Mouse (Mus musculus): ENCODE measurements around the gene Tnfrsf14. TPM values are rescaled to one million over a fixed set of nuclear protein-coding genes. Genes with fewer than 3 reads are reported as not detected.

Gene Tnfrsf14
- total RNA-seq, 1 experiment, result 0.85 TPM

DNA sequence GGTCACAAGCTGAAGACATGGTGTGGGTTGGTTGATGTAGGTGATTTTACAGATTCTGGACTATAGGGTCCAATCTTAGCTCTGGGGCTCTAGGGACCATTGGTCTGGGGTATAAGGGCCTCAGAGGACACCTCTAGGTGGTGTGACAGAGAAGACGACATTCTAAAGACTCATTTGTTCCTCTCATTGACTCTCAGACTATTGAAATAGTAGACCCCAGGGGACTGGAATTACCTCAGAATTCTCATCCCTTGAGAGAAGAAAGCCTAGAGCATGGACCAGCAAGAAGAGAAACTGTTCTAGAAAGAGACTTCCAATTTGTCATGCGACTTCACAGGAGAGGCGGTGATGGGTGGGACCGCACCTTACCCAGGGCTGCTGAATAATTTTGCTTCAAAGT is 14.1 kb downstream of the Tnfrsf14 start:
- in situ Hi-C loops (cut with MboI; ENCODE audit: low sequenced_read_pairs in 2 of 2, unreplicated experiment in 2 of 2), result no loop called here
- Histone ChIP-seq H3K36me3 (ENCODE audit: control insufficient read depth, insufficient read depth, low read length, poor library complexity, severe bottlenecking) (no peaks in the 10 kb centered on the region), H3K4me1 (ENCODE audit: control insufficient read depth in 2 of 2, insufficient read depth in 2 of 2, low read length in 2 of 2, poor library complexity in 1 of 2) (peaks cover 0 to 3% of the 10 kb centered on the region in 2 experiments; a peak in 1 of 4 replicates), H3K27ac (ENCODE audit: insufficient read depth, low read depth, low read length, poor library complexity, severe bottlenecking) (no peak overlapping the region), H3K9me3 (ENCODE audit: control insufficient read depth, insufficient read depth, low read depth, low read length) (no peaks in the 10 kb centered on the region), H3K9ac (ENCODE audit: insufficient read depth, low read depth, low read length, poor library complexity, severe bottlenecking) (no peak overlapping the region), H3K4me3 (ENCODE audit: insufficient read depth in 1 of 2, low read depth in 1 of 2, low read length in 2 of 2, poor library complexity in 1 of 2, severe bottlenecking in 1 of 2) (no peak overlapping the region)
- TF ChIP-seq ZC3H11A (IDR thresholded peaks at IDR 0.05; ENCODE audit: borderline replicate concordance, low read depth, low read length), result no peak
- TF ChIP-seq CHD2 (IDR thresholded peaks at IDR 0.05; ENCODE audit: low read depth, low read length), result no peak
- no peak for TF ChIP-seq HCFC1 (IDR thresholded peaks at IDR 0.05; ENCODE audit: borderline replicate concordance, insufficient read depth, low read length)
- TF ChIP-seq ZNF384 (IDR thresholded peaks at IDR 0.05; ENCODE audit: low read depth, low read length), result no peak
- no peak for TF ChIP-seq MAFK (IDR thresholded peaks at IDR 0.05; ENCODE audit: insufficient read depth, low read depth, low read length)
- no peak for DNase-seq (ENCODE audit: low read depth, low spot score)

DNA sequence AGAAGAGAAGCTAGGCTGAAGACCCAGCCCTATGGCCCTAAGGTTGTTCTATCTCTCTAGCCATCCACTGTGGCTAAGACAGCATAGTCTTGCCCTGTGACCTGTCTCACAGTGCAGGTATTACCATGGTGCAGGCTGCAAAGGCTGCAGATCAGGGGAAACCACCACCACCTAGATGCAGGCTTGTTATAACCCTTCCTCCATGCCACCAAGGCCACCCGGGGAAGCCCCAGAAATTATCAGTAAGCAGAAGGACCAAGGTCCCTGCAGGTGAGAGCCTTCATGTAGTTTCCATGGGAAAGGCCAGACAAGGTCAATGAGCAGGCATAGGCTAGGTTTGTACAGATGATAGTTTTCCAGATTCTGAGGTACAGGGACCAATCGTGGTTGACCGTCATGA is 14.5 kb downstream of the Tnfrsf14 start:
- TF ChIP-seq HCFC1 (IDR thresholded peaks at IDR 0.05; ENCODE audit: borderline replicate concordance, insufficient read depth, low read length), result no peak
- TF ChIP-seq ZNF384 (IDR thresholded peaks at IDR 0.05; ENCODE audit: low read depth, low read length), result no peak
- TF ChIP-seq CHD2 (IDR thresholded peaks at IDR 0.05; ENCODE audit: low read depth, low read length), result no peak
- TF ChIP-seq ZC3H11A (IDR thresholded peaks at IDR 0.05; ENCODE audit: borderline replicate concordance, low read depth, low read length), result no peak
- TF ChIP-seq MAFK (IDR thresholded peaks at IDR 0.05; ENCODE audit: insufficient read depth, low read depth, low read length), result no peak
- H3K4me1 ChIP-seq (ENCODE audit: control insufficient read depth in 2 of 2, insufficient read depth in 2 of 2, low read length in 2 of 2, poor library complexity in 1 of 2), result peaks cover 0 to 3% of the 10 kb centered on the region in 2 experiments; a peak in 1 of 4 replicates
- in situ Hi-C loops (cut with MboI; ENCODE audit: low sequenced_read_pairs in 2 of 2, unreplicated experiment in 2 of 2), result no loop called here
- no peaks in the 10 kb centered on the region for H3K36me3 ChIP-seq (ENCODE audit: control insufficient read depth, insufficient read depth, low read length, poor library complexity, severe bottlenecking)
- DNase-seq (ENCODE audit: low read depth, low spot score), result no peak
- H3K9ac ChIP-seq (ENCODE audit: insufficient read depth, low read depth, low read length, poor library complexity, severe bottlenecking), result no peak overlapping the region
- no peak overlapping the region for H3K4me3 ChIP-seq (ENCODE audit: insufficient read depth in 1 of 2, low read depth in 1 of 2, low read length in 2 of 2, poor library complexity in 1 of 2, severe bottlenecking in 1 of 2)
- H3K9me3 ChIP-seq (ENCODE audit: control insufficient read depth, insufficient read depth, low read depth, low read length), result no peaks in the 10 kb centered on the region
- H3K27ac ChIP-seq (ENCODE audit: insufficient read depth, low read depth, low read length, poor library complexity, severe bottlenecking), result no peak overlapping the region

- no peak overlapping the region for H3K4me3 ChIP-seq (ENCODE audit: insufficient read depth in 1 of 2, low read depth in 1 of 2, low read length in 2 of 2, poor library complexity in 1 of 2, severe bottlenecking in 1 of 2)
- TF ChIP-seq MAFK (IDR thresholded peaks at IDR 0.05; ENCODE audit: insufficient read depth, low read depth, low read length) (no peak), CHD2 (IDR thresholded peaks at IDR 0.05; ENCODE audit: low read depth, low read length) (no peak), ZC3H11A (IDR thresholded peaks at IDR 0.05; ENCODE audit: borderline replicate concordance, low read depth, low read length) (no peak), ZNF384 (IDR thresholded peaks at IDR 0.05; ENCODE audit: low read depth, low read length) (no peak), HCFC1 (IDR thresholded peaks at IDR 0.05; ENCODE audit: borderline replicate concordance, insufficient read depth, low read length) (no peak)
- peaks cover 3 to 7% of the 10 kb centered on the region in 2 experiments; a peak in 1 of 4 replicates for H3K4me1 ChIP-seq (ENCODE audit: control insufficient read depth in 2 of 2, insufficient read depth in 2 of 2, low read length in 2 of 2, poor library complexity in 1 of 2)
- in situ Hi-C loops (cut with MboI; ENCODE audit: low sequenced_read_pairs in 2 of 2, unreplicated experiment in 2 of 2), result no loop called here
- no peak overlapping the region for H3K9ac ChIP-seq (ENCODE audit: insufficient read depth, low read depth, low read length, poor library complexity, severe bottlenecking)
- no peak overlapping the region for H3K27ac ChIP-seq (ENCODE audit: insufficient read depth, low read depth, low read length, poor library complexity, severe bottlenecking)
- DNase-seq (ENCODE audit: low read depth, low spot score), result no peak
- no peaks in the 10 kb centered on the region for H3K36me3 ChIP-seq (ENCODE audit: control insufficient read depth, insufficient read depth, low read length, poor library complexity, severe bottlenecking)
- no peaks in the 10 kb centered on the region for H3K9me3 ChIP-seq (ENCODE audit: control insufficient read depth, insufficient read depth, low read depth, low read length)
Observed at GRCm38 (mm10) chr4:154911644-154912043, 16.7 kb downstream of the Tnfrsf14 start.

GRCm38 (mm10) chr4:154910606-154911522 is 17.5 kb downstream of the Tnfrsf14 start:
- no peak for DNase-seq (ENCODE audit: low read depth, low spot score)
- TF ChIP-seq ZNF384 (IDR thresholded peaks at IDR 0.05; ENCODE audit: low read depth, low read length) (no peak), HCFC1 (IDR thresholded peaks at IDR 0.05; ENCODE audit: borderline replicate concordance, insufficient read depth, low read length) (no peak), ZC3H11A (IDR thresholded peaks at IDR 0.05; ENCODE audit: borderline replicate concordance, low read depth, low read length) (no peak), CHD2 (IDR thresholded peaks at IDR 0.05; ENCODE audit: low read depth, low read length) (no peak), MAFK (IDR thresholded peaks at IDR 0.05; ENCODE audit: insufficient read depth, low read depth, low read length) (no peak)
- in situ Hi-C loops (cut with MboI; ENCODE audit: low sequenced_read_pairs in 2 of 2, unreplicated experiment in 2 of 2), result no loop called here
- no peak overlapping the region for H3K9ac ChIP-seq (ENCODE audit: insufficient read depth, low read depth, low read length, poor library complexity, severe bottlenecking)
- H3K9me3 ChIP-seq (ENCODE audit: control insufficient read depth, insufficient read depth, low read depth, low read length), result no peaks in the 10 kb centered on the region
- H3K36me3 ChIP-seq (ENCODE audit: control insufficient read depth, insufficient read depth, low read length, poor library complexity, severe bottlenecking), result no peaks in the 10 kb centered on the region
- H3K4me1 ChIP-seq (ENCODE audit: control insufficient read depth in 2 of 2, insufficient read depth in 2 of 2, low read length in 2 of 2, poor library complexity in 1 of 2), result peaks cover 3 to 7% of the 10 kb centered on the region in 2 experiments; a peak in 1 of 4 replicates
- H3K4me3 ChIP-seq (ENCODE audit: insufficient read depth in 1 of 2, low read depth in 1 of 2, low read length in 2 of 2, poor library complexity in 1 of 2, severe bottlenecking in 1 of 2), result no peak overlapping the region
- H3K27ac ChIP-seq (ENCODE audit: insufficient read depth, low read depth, low read length, poor library complexity, severe bottlenecking), result no peak overlapping the region

All from ES-E14 (cell line).